14 mouse cellular contexts compared by ENCODE assay signal in the genomic region with DNA sequence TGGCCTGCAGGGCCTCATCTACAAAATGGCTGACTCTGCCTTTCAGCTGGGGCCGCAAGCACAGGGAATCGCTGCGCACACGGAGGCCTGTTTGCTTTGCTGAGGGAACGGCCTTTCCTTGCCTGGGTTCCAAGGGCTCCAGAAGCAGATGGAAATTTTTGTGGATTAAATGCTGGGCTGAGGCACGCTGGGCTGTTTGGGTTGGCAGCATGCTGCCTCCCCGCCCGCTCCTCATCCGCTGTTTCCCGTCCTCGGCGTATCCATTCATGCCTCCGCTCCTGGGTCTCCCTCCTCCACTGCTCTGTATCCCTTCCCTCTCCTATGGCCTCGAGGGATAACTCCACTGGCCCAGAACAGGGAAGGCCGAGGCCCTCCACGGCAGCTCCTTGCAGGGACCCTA.
DNase-seq lines count a peak whose midpoint lies in the region; ATAC-seq and TF ChIP-seq lines count a peak whose summit lies in the region.
"Had no signal": no experiment of that assay in that cellular context is flagged by ENCODE, and none has a peak within 500 bp of the region (broad histone marks: within the 10 kb centered on the region; RNA-seq: fewer than 3 reads in every experiment).

No protein-coding gene starts in this region.

- no peak overlapping the region for H3K4me3 ChIP-seq in lung, embryonic 14.5 days (ENCODE audit: low read depth, low read length)
- no peak overlapping the region for H3K4me3 ChIP-seq in heart, postnatal 0 days (ENCODE audit: low read depth, low read length)
- no peak overlapping the region for H3K4me3 ChIP-seq in limb, embryonic 13.5 days
- H3K4me3 ChIP-seq: forebrain, embryonic 10.5 days; hindbrain, embryonic 12.5 days; liver, embryonic 12.5 days; midbrain, embryonic 12.5 days had no signal

- H3K4me2 ChIP-seq in lung, embryonic 14.5 days: no peak overlapping the region
- H3K4me2 ChIP-seq in heart, postnatal 0 days (ENCODE audit: low read depth, low read length): no peak overlapping the region
- H3K4me2 ChIP-seq in limb, embryonic 13.5 days (replicated peaks): no peak overlapping the region
- H3K4me2 ChIP-seq: hindbrain, embryonic 12.5 days; liver, embryonic 12.5 days; midbrain, embryonic 12.5 days had no signal

- H3K36me3 ChIP-seq in lung, embryonic 14.5 days (ENCODE audit: insufficient read depth): no peaks in the 10 kb centered on the region
- no peaks in the 10 kb centered on the region for H3K36me3 ChIP-seq in heart, postnatal 0 days (replicated peaks; ENCODE audit: control insufficient read depth, insufficient read depth, low read length)
- no peaks in the 10 kb centered on the region for H3K36me3 ChIP-seq in limb, embryonic 13.5 days
- H3K36me3 ChIP-seq: forebrain, embryonic 10.5 days; hindbrain, embryonic 12.5 days; liver, embryonic 12.5 days; midbrain, embryonic 12.5 days had no signal

- DNase-seq in lung, embryonic 14.5 days: no peak
- DNase-seq in lung, postnatal 25 days (ENCODE audit: low spot score): no peak
- DNase-seq in fibroblast of lung, adult 2 months (ENCODE audit: low read depth): peak; percentile 45
- no peak for DNase-seq in heart, postnatal 0 days (ENCODE audit: low spot score)
- DNase-seq in Muller cell, postnatal 12 days (ENCODE audit: inconsistent ontology term): no peak
- DNase-seq in gastrocnemius, postnatal 25 days: no peak
- DNase-seq: adrenal gland, postnatal 25 days; cerebellum, adult 11 months; lung, postnatal 36 days had no signal

- no peak overlapping the region for H3K9ac ChIP-seq in lung, embryonic 14.5 days
- H3K9ac ChIP-seq in heart, postnatal 0 days (replicated peaks; ENCODE audit: low read depth, low read length): no peak overlapping the region
- no peak overlapping the region for H3K9ac ChIP-seq in limb, embryonic 13.5 days
- H3K9ac ChIP-seq: hindbrain, embryonic 12.5 days; liver, embryonic 12.5 days; midbrain, embryonic 12.5 days had no signal

- H3K27ac ChIP-seq in lung, embryonic 14.5 days (ENCODE audit: low read depth): peak overlapping the region; percentile 42; the same call in 1 of the 2 replicates
- peak overlapping the region; percentile 63; the same call in 1 of the 2 replicates for H3K27ac ChIP-seq in heart, postnatal 0 days (ENCODE audit: low read depth)
- peak overlapping the region; percentile 59 for H3K27ac ChIP-seq in limb, embryonic 13.5 days
- H3K27ac ChIP-seq: forebrain, embryonic 10.5 days; hindbrain, embryonic 12.5 days; liver, embryonic 12.5 days; midbrain, embryonic 12.5 days had no signal

- ATAC-seq in lung, embryonic 14.5 days (ENCODE audit: insufficient read depth): 0 out of 2 replicates have a peak, but pooled peaks have one; percentile 26
- peak; percentile 7; the same call in 1 of the 2 replicates for ATAC-seq in heart, postnatal 0 days (ENCODE audit: insufficient read depth, low read depth)
- peak; percentile 18; the same call in 1 of the 2 replicates for ATAC-seq in limb, embryonic 13.5 days (ENCODE audit: low FRiP score, low read depth)
- ATAC-seq: liver, embryonic 12.5 days had no signal

- peaks cover 8% of the 10 kb centered on the region; the same call in 1 of the 2 replicates for H3K4me1 ChIP-seq in lung, embryonic 14.5 days (ENCODE audit: insufficient read depth)
- H3K4me1 ChIP-seq in heart, postnatal 0 days (ENCODE audit: control insufficient read depth, insufficient read depth): peaks cover 42% of the 10 kb centered on the region
- H3K4me1 ChIP-seq in limb, embryonic 13.5 days: peaks cover 56% of the 10 kb centered on the region

- 83% methylated on average over 16 of the region's 16 CpGs for WGBS in lung, embryonic 14.5 days
- 70% methylated on average over 16 of the region's 16 CpGs for WGBS in heart, postnatal 0 days
- 76% methylated on average over 16 of the region's 16 CpGs for WGBS in limb, embryonic 13.5 days

- no peak for TF ChIP-seq EP300 in heart, postnatal 0 days (IDR thresholded peaks at IDR 0.05; ENCODE audit: low read depth)

- H3K27me3 ChIP-seq in lung, embryonic 14.5 days (ENCODE audit: insufficient read depth, low read length): no peaks in the 10 kb centered on the region
- H3K27me3 ChIP-seq in heart, postnatal 0 days (ENCODE audit: control insufficient read depth, insufficient read depth, low read length): no peaks in the 10 kb centered on the region
- no peaks in the 10 kb centered on the region for H3K27me3 ChIP-seq in limb, embryonic 13.5 days
- H3K27me3 ChIP-seq: hindbrain, embryonic 12.5 days had no signal

- no peaks in the 10 kb centered on the region for H3K9me3 ChIP-seq in lung, embryonic 14.5 days (ENCODE audit: low read depth, low read length)
- H3K9me3 ChIP-seq in heart, postnatal 0 days (replicated peaks; ENCODE audit: control insufficient read depth, low read length): no peaks in the 10 kb centered on the region
- H3K9me3 ChIP-seq in limb, embryonic 13.5 days: no peaks in the 10 kb centered on the region
- H3K9me3 ChIP-seq: forebrain, embryonic 10.5 days; hindbrain, embryonic 12.5 days; liver, embryonic 12.5 days; midbrain, embryonic 12.5 days had no signal

- no peak for TF ChIP-seq CTCF in lung, embryonic 14.5 days (IDR thresholded peaks at IDR 0.05; ENCODE audit: low read depth)
- no peak for TF ChIP-seq CTCF in heart, postnatal 0 days (IDR thresholded peaks at IDR 0.05; ENCODE audit: low read depth)
